Mouse (Mus musculus): ENCODE data around the gene Cpm. TPM values are rescaled to one million over a fixed set of nuclear protein-coding genes. Genes with fewer than 3 reads are reported as not detected.

Gene Cpm
- polyA plus RNA-seq, 1 experiment from 2014 or later: 32.8 TPM

DNA sequence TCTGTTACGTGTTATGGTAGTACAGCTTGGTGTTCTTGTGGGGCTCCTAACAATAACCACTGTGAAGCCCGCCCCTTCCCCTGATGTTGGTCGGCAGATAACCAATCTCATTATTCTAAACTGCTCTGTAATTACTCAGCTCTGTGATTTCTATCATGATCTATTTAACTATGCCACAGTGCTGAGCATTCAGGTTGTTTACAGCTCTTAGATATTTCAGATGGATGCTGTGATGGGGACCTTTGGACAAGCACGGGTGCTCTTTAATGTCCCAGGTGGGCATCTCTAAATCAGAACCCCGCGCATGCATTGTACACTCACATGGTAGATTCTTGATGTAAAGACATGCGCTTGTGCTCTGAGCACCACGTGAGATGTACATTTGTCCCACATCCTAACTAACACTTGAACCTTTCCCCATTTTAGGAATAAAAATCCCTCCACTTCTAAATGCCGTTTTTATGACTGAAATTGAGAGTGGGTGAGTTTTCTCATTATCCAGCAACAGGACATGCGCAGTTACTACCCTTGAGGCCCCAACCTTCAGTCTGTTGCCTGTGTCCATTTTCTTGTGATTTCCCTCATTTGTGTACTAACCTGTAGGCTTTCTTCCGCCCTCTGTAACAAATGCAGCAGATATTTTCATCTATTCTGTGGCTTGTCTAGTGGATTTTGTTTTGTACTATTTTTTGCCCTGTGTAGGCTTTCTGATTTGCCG lies 14.6 kb downstream of the Cpm start:
- WGBS: 56% methylated on average over 12 of the region's 12 CpGs
- no peak overlapping the region for H3K9ac ChIP-seq (ENCODE audit: low read depth, low read length)
- H3K27me3 ChIP-seq (replicated peaks; ENCODE audit: control insufficient read depth, insufficient read depth, low read length): no peaks in the 10 kb centered on the region
- peak overlapping the region; percentile 72 for H3K27ac ChIP-seq (ENCODE audit: low read depth, low read length)
- 0 out of 2 replicates have a peak overlapping the region, but pooled peaks have one; percentile 24 for H3K4me2 ChIP-seq (replicated peaks; ENCODE audit: low read depth)
- no peaks in the 10 kb centered on the region for H3K9me3 ChIP-seq (ENCODE audit: control insufficient read depth)
- H3K36me3 ChIP-seq (ENCODE audit: control insufficient read depth, insufficient read depth): no peaks in the 10 kb centered on the region
- 0 out of 2 replicates have a peak, but pooled peaks cover 3% of the 10 kb centered on the region for H3K4me1 ChIP-seq (replicated peaks; ENCODE audit: control insufficient read depth, insufficient read depth, low read length)
- no peak for TF ChIP-seq CTCF (IDR thresholded peaks at IDR 0.05; ENCODE audit: low read depth)
- H3K4me3 ChIP-seq (ENCODE audit: low read depth, low read length): no peak overlapping the region
- ATAC-seq: peak; percentile 8

DNA sequence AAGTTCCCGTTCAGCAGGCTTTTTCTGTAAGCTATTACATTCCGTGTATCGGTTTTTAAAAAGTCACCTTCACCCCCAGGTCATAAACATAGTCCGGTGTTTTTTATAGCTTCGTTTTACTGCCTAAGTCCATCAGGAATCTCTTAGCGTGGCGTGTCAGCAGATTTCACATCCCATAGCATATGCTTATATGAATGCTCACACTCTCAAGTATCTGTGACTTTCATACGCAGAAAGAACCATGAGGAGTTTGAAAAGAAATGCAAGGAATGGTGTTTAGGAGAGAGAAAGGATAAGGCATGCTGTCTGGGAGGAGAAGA lies 15.1 kb downstream of the Cpm start:
- H3K4me3 ChIP-seq (ENCODE audit: low read depth, low read length): no peak overlapping the region
- 0 out of 2 replicates have a peak overlapping the region, but pooled peaks have one; percentile 24 for H3K4me2 ChIP-seq (replicated peaks; ENCODE audit: low read depth)
- no peaks in the 10 kb centered on the region for H3K9me3 ChIP-seq (ENCODE audit: control insufficient read depth)
- H3K36me3 ChIP-seq (ENCODE audit: control insufficient read depth, insufficient read depth): no peaks in the 10 kb centered on the region
- 30% methylated on average over 8 of the region's 8 CpGs for WGBS
- no peaks in the 10 kb centered on the region for H3K27me3 ChIP-seq (replicated peaks; ENCODE audit: control insufficient read depth, insufficient read depth, low read length)
- ATAC-seq: peak; percentile 81
- no peak overlapping the region for H3K9ac ChIP-seq (ENCODE audit: low read depth, low read length)
- H3K27ac ChIP-seq (ENCODE audit: low read depth, low read length): peak overlapping the region; percentile 72
- H3K4me1 ChIP-seq (replicated peaks; ENCODE audit: control insufficient read depth, insufficient read depth, low read length): 0 out of 2 replicates have a peak, but pooled peaks cover 3% of the 10 kb centered on the region
- no peak for TF ChIP-seq CTCF (IDR thresholded peaks at IDR 0.05; ENCODE audit: low read depth)

DNA sequence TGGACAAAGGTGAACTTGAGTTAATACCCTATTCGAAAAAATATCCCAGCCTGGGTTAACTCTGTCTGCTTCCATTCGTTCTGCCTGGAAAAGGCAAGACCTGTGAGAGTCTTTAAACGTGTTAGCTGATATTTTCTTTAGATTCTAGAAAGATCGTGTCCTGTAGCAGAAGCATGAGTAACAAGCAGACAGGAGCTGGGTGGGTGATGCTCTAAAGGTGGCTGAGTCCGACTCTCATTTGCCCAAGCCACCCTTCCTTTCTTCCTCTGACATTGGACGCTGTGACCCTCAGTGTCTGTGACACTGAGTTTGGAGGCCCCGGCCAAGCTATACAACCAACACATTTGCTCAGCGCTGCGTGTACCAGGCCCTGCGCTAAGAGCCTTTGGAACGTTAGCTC lies 15.5 kb downstream of the Cpm start:
- 76% methylated on average over 11 of the region's 11 CpGs for WGBS
- Histone ChIP-seq H3K9me3 (ENCODE audit: control insufficient read depth) (no peaks in the 10 kb centered on the region), H3K4me2 (replicated peaks; ENCODE audit: low read depth) (no peak overlapping the region), H3K36me3 (ENCODE audit: control insufficient read depth, insufficient read depth) (no peaks in the 10 kb centered on the region), H3K4me3 (ENCODE audit: low read depth, low read length) (no peak overlapping the region), H3K27me3 (replicated peaks; ENCODE audit: control insufficient read depth, insufficient read depth, low read length) (no peaks in the 10 kb centered on the region), H3K9ac (ENCODE audit: low read depth, low read length) (no peak overlapping the region), H3K4me1 (replicated peaks; ENCODE audit: control insufficient read depth, insufficient read depth, low read length) (0 out of 2 replicates have a peak, but pooled peaks cover 3% of the 10 kb centered on the region), H3K27ac (ENCODE audit: low read depth, low read length) (peak overlapping the region; percentile 36)
- ATAC-seq: no peak
- TF ChIP-seq CTCF (IDR thresholded peaks at IDR 0.05; ENCODE audit: low read depth): no peak

DNA sequence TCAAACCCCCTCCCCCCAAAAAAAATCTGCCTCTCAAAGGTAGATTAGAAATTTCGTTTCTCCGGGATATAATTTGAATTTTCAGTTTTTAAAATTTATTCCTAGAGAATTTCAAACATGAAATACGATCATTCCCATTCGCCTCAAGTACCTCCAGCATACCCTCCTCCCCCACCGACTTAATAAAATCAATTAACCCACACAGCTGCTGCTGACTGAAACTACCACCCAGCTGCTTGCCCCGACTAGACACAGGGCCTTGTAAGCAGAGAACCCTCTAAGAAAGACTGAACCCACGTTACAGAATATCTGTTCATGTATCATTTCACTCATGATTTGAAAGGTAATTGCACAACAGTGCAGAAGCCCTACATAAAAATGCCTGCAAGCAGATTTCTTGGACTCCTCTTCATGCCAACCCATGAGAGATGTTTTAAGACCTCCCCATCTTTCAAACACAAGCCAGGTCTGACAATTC lies 16.2 kb downstream of the Cpm start:
- Histone ChIP-seq H3K36me3 (ENCODE audit: control insufficient read depth, insufficient read depth) (no peaks in the 10 kb centered on the region), H3K4me2 (replicated peaks; ENCODE audit: low read depth) (no peak overlapping the region), H3K9me3 (ENCODE audit: control insufficient read depth) (no peaks in the 10 kb centered on the region), H3K4me3 (ENCODE audit: low read depth, low read length) (no peak overlapping the region), H3K4me1 (replicated peaks; ENCODE audit: control insufficient read depth, insufficient read depth, low read length) (0 out of 2 replicates have a peak, but pooled peaks cover 3% of the 10 kb centered on the region), H3K9ac (ENCODE audit: low read depth, low read length) (no peak overlapping the region), H3K27ac (ENCODE audit: low read depth, low read length) (no peak overlapping the region), H3K27me3 (replicated peaks; ENCODE audit: control insufficient read depth, insufficient read depth, low read length) (no peaks in the 10 kb centered on the region)
- no peak for TF ChIP-seq CTCF (IDR thresholded peaks at IDR 0.05; ENCODE audit: low read depth)
- no peak for ATAC-seq
- WGBS: 84% methylated on average over 7 of the region's 7 CpGs

DNA sequence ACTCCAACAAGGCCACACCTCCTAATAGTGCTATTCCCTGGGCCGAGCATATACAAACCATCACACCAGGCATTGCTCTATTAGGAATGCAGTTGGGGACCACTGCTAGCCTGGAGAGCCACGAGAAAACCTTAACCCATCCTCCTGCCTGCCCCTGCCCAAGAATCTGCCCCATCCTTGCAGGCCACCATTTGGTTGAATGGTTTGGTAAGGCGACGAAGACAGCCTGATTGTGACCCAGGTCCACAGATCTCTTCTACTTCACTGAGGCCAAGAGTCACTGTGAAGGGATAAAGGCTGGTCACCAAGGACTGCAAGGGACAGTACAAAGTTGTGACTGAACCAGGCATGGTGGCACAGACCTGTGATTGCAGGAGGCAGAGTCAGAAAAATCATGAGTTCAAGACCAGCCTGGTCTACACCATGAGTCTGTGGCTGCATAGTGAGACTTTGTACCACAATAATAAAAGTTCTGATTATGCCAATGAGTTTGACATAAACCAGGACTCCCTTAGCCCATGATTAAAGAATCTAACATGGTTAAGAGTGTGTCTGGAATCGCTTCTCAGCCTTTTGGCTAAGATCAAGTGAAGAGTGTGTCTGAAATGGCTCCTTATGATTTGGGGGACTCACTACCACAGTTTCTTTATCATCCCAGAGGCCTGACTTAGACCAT lies 17.3 kb downstream of the Cpm start:
- no peaks in the 10 kb centered on the region for H3K9me3 ChIP-seq (ENCODE audit: control insufficient read depth)
- 89% methylated on average over 5 of the region's 5 CpGs for WGBS
- TF ChIP-seq CTCF (IDR thresholded peaks at IDR 0.05; ENCODE audit: low read depth): no peak
- H3K27ac ChIP-seq (ENCODE audit: low read depth, low read length): no peak overlapping the region
- H3K4me2 ChIP-seq (replicated peaks; ENCODE audit: low read depth): no peak overlapping the region
- H3K36me3 ChIP-seq (ENCODE audit: control insufficient read depth, insufficient read depth): no peaks in the 10 kb centered on the region
- no peak overlapping the region for H3K9ac ChIP-seq (ENCODE audit: low read depth, low read length)
- ATAC-seq: no peak
- no peak overlapping the region for H3K4me3 ChIP-seq (ENCODE audit: low read depth, low read length)
- H3K4me1 ChIP-seq (replicated peaks; ENCODE audit: control insufficient read depth, insufficient read depth, low read length): 0 out of 2 replicates have a peak, but pooled peaks cover 3% of the 10 kb centered on the region
- no peaks in the 10 kb centered on the region for H3K27me3 ChIP-seq (replicated peaks; ENCODE audit: control insufficient read depth, insufficient read depth, low read length)

DNA sequence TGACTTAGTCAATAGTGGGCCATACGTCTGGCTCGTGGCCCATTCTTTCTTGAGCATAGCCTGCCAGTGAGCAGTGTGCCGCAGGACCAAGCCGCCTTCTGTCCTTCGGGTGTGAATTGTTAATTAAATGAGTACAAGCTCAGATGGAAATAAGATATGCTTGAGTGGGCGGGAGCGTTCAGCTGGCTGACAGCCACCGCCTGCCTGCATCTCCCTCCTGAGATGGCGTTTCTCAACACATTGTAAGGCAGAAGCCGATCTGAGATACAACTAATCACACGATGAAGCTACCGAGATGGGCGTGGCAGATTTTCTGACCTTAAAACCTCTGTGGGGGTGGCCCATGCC lies 17.8 kb downstream of the Cpm start:
- H3K27me3 ChIP-seq (replicated peaks; ENCODE audit: control insufficient read depth, insufficient read depth, low read length): no peaks in the 10 kb centered on the region
- no peak overlapping the region for H3K27ac ChIP-seq (ENCODE audit: low read depth, low read length)
- 0 out of 2 replicates have a peak, but pooled peaks cover 3% of the 10 kb centered on the region for H3K4me1 ChIP-seq (replicated peaks; ENCODE audit: control insufficient read depth, insufficient read depth, low read length)
- H3K4me2 ChIP-seq (replicated peaks; ENCODE audit: low read depth): no peak overlapping the region
- no peaks in the 10 kb centered on the region for H3K36me3 ChIP-seq (ENCODE audit: control insufficient read depth, insufficient read depth)
- no peak overlapping the region for H3K9ac ChIP-seq (ENCODE audit: low read depth, low read length)
- no peak for ATAC-seq
- no peak for TF ChIP-seq CTCF (IDR thresholded peaks at IDR 0.05; ENCODE audit: low read depth)
- H3K9me3 ChIP-seq (ENCODE audit: control insufficient read depth): no peaks in the 10 kb centered on the region
- WGBS: 68% methylated on average over 13 of the region's 13 CpGs
- H3K4me3 ChIP-seq (ENCODE audit: low read depth, low read length): no peak overlapping the region

Measured in intestine, postnatal 0 days (tissue).